Mouse (Mus musculus) heart, embryonic 14.5 days (tissue): ENCODE measurements around the gene Fibin. TPM values are rescaled to one million over a fixed set of nuclear protein-coding genes. Genes with fewer than 3 reads are reported as not detected.

ENCODE experiments used
- ATAC-seq: fragments of 200-750 bp; cut with Nextera tagmentation; 2 replicates; pipeline ENCODE4 v1.8.0; 2017; ENCODE audit warnings: low read depth, moderate TSS enrichment; ENCODE audit not compliant: insufficient number of reproducible peaks, insufficient read depth, low FRiP score
- H3K27ac ChIP-seq, 2 experiments: fragments of 200-500 bp in 1 of 2; fragments of 300-500 bp in 1 of 2; sonication (generic) in 1 of 2; replicated peaks in 1 of 2; 2 replicates each; pipeline ENCODE4 v1.5.1; 2012 to 2014; ENCODE audit warnings: low read depth in 2 of 2, low read length in 2 of 2, control low read depth in 1 of 2, mild to moderate bottlenecking in 1 of 2, mixed read lengths in 1 of 2; ENCODE audit not compliant: control insufficient read depth in 1 of 2, insufficient read depth in 1 of 2
- H3K27me3 ChIP-seq: fragments of 300-500 bp; sonication (generic); 2 replicates; pipeline ENCODE4 v1.6.1; 2014; ENCODE audit warnings: mild to moderate bottlenecking, low read length, control low read depth; ENCODE audit not compliant: control insufficient read depth, insufficient read depth
- H3K36me3 ChIP-seq: fragments of 300-500 bp; sonication (generic); 2 replicates; pipeline ENCODE4 v1.6.1; 2014; ENCODE audit warnings: mild to moderate bottlenecking, control low read depth, low read length, mixed read lengths; ENCODE audit not compliant: control insufficient read depth, insufficient read depth
- H3K4me1 ChIP-seq, 2 experiments: fragments of 200-500 bp in 1 of 2; fragments of 300-500 bp in 1 of 2; sonication (generic) in 1 of 2; 2 replicates each; pipeline ENCODE4 v1.6.1; 2012 to 2014; ENCODE audit warnings: low read length in 2 of 2, control low read depth in 1 of 2, mixed read lengths in 1 of 2; ENCODE audit not compliant: control insufficient read depth in 2 of 2, insufficient read depth in 2 of 2
- H3K4me2 ChIP-seq: fragments of 300-500 bp; sonication (generic); 2 replicates; pipeline ENCODE4 v1.6.1; 2014; ENCODE audit warnings: mild to moderate bottlenecking, low read length
- H3K4me3 ChIP-seq, 2 experiments: fragments of 200-500 bp in 1 of 2; fragments of 300-500 bp in 1 of 2; sonication (generic) in 1 of 2; 2 replicates each; pipeline ENCODE4 v1.5.1; 2012 to 2014; ENCODE audit warnings: low read length in 2 of 2, mild to moderate bottlenecking in 2 of 2, control low read depth in 1 of 2, low read depth in 1 of 2, moderate library complexity in 1 of 2; ENCODE audit not compliant: control insufficient read depth in 1 of 2, insufficient read depth in 1 of 2
- H3K9ac ChIP-seq: fragments of 300-500 bp; sonication (generic); 2 replicates; pipeline ENCODE4 v1.6.1; 2014; ENCODE audit warnings: mild to moderate bottlenecking, low read length
- H3K9me3 ChIP-seq: fragments of 300-500 bp; sonication (generic); 2 replicates; pipeline ENCODE4 v1.6.1; 2016; ENCODE audit warnings: low read length, control low read depth; ENCODE audit not compliant: control insufficient read depth
- WGBS: fragments of 180-500 bp; shearing (Covaris S2); extraction: QIAGEN DNeasy Blood & Tissue Kit; methylation state at CpG from one replicate; pipeline ENCODE4 v1.1.7; 2014; 5-methylcytosine and 5-hydroxymethylcytosine counted together
- polyA plus RNA-seq: library from polyadenylated mRNA; unstranded; fragments of >200 nt; fragmentation: Nextera tagmentation; extraction: Ambion mirVana; gene quantifications from 2 replicates; pipeline ENCODE4 v1.2.1, GENCODE M21; 2014

Gene Fibin
- polyA plus RNA-seq, 1 experiment from 2014 or later = 10.6 TPM

DNA sequence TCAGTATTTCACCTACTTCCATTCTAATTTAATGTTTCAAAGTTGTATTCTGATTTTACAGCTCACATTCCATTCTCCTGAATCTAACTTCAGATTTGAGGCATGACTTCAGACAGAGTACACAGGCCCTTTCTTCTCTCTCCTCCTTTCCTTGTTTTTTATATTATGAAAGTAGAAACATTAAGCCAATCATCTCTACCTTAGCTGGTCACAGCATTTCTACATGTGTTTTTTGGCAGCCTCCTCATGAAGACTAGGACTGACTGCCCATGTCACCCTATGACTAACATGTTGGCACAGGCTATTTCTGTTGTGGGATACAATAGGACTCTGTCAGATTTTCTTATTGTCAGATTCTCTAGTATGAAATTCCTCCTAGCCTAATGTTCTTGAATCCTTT, 34.0 kb downstream of the Fibin start:
- ATAC-seq = no peak
- H3K4me1 ChIP-seq = no peaks in the 10 kb centered on the region

DNA sequence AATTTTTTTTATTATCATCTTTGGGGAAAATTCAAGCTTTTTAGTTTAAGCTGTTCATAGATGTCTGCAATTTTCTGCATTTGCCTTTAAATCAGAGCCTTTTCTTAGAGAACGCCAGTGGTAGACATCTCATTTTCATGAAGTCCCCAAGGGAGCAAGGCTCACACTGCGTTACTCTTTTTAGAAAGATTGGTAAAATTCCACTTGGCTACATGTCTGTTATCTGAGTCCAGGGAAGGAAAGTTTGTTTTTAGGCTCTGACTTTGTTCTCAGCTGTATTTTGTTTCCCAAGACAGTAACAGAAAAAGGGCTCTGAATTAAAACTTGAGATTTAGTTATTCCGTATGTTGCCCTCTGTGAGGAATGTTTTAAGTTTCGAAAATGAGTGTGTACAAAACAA, 43.0 kb downstream of the Fibin start:
- 51% methylated on average over 4 of the region's 4 CpGs for WGBS

More for the DNA sequence above, 34.0 kb downstream of the Fibin start:
- no peaks in the 10 kb centered on the region for H3K36me3 ChIP-seq
- H3K27ac ChIP-seq = no peak overlapping the region
- no peak overlapping the region for H3K4me3 ChIP-seq
- no peaks in the 10 kb centered on the region for H3K9me3 ChIP-seq
- no peaks in the 10 kb centered on the region for H3K27me3 ChIP-seq
- H3K4me2 ChIP-seq = no peak overlapping the region
- H3K9ac ChIP-seq = no peak overlapping the region

DNA sequence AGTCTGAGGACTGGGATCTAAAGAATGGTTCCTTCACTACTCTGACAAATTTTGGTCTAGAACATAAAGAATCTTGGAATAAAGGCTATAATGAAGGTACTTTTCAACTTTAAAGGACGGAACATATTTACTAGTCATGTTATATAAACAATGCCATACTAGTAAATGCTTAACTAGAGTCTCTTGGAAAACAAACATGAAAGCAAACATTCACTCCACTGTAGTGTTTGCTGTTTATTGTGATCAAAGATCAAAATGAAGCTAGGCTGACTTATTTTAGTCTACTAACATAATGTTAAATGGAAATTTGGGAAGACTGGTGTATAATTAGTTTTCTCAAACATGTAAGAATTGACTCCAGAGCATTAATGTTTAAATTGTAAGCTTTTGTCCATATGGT, 43.7 kb downstream of the Fibin start:
- no peak for ATAC-seq
- Histone ChIP-seq H3K27ac (no peak overlapping the region), H3K9ac (no peak overlapping the region), H3K9me3 (no peaks in the 10 kb centered on the region), H3K4me3 (no peak overlapping the region), H3K36me3 (no peaks in the 10 kb centered on the region), H3K27me3 (no peaks in the 10 kb centered on the region), H3K4me1 (no peaks in the 10 kb centered on the region), H3K4me2 (no peak overlapping the region)
- 55% methylated on average over 1 of the region's 1 CpGs for WGBS

More for the DNA sequence above, 43.0 kb downstream of the Fibin start:
- H3K36me3 ChIP-seq = no peaks in the 10 kb centered on the region
- no peak overlapping the region for H3K9ac ChIP-seq
- ATAC-seq = no peak
- no peak overlapping the region for H3K27ac ChIP-seq
- no peaks in the 10 kb centered on the region for H3K27me3 ChIP-seq
- H3K9me3 ChIP-seq = no peaks in the 10 kb centered on the region
- no peak overlapping the region for H3K4me2 ChIP-seq
- no peak overlapping the region for H3K4me3 ChIP-seq
- no peaks in the 10 kb centered on the region for H3K4me1 ChIP-seq

DNA sequence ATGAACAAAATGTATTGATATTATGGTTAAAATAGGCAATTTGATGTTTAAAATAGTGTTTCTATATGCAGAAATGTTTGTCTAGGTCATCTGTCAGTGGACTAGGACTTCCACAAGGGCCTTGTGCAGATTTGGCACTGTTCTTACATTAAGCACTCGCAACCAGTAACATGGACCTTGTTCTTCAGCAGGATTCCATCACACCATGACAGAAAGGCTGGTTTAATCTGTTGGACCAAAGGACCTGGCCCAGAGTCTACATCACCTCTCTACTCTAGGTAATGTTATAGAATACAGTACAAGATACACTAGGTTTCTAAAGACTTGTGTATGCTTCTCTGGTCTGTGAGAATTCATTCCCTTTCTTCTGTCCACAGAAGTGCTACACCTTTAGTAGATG, 44.3 kb downstream of the Fibin start:
- Histone ChIP-seq H3K9ac (no peak overlapping the region), H3K9me3 (no peaks in the 10 kb centered on the region), H3K27ac (no peak overlapping the region), H3K27me3 (no peaks in the 10 kb centered on the region), H3K4me1 (no peaks in the 10 kb centered on the region), H3K4me2 (no peak overlapping the region), H3K4me3 (no peak overlapping the region), H3K36me3 (no peaks in the 10 kb centered on the region)
- ATAC-seq = no peak
- 86% methylated on average over 1 of the region's 1 CpGs for WGBS

DNA sequence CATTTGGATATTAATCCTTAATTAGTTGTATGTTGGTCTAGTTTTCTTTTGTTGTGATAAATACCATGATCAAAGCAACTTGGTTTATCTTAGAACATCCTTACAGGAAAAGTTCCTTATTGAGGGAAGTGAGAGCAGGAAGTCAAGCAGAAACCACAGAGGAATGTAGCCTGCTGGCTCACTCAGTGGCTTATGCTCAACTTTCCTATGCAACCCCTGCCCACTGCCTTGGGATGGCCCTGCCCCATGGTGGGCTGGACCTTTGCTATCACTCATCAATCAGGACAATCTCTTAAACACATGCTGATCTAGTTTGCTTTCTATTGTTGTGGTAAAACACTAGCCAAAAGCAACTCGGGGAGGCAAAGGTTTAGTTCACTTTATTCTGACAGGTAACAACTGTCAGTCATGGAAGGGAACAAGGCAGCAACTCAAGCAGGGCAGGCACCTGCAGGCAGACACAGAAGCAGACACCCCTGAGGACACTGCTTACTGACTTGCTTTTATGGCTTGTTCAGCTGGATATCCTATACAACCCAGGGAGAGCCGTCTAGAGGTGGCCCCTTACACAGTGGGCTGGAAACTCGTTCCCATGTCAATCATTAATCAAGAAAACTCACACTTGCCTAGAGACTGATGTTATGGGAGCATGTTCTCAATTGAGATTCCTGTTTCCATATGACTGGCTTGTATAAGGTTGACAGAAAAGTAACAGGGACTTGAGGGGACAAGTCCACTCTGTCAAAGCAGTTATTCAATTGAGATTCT, 46.7 kb downstream of the Fibin start:
- H3K27me3 ChIP-seq = no peaks in the 10 kb centered on the region
- no peak overlapping the region for H3K4me3 ChIP-seq
- H3K27ac ChIP-seq = no peak overlapping the region
- H3K4me2 ChIP-seq = no peak overlapping the region
- no peaks in the 10 kb centered on the region for H3K36me3 ChIP-seq
- no peak overlapping the region for H3K9ac ChIP-seq
- WGBS = 47% methylated on average over 3 of the region's 3 CpGs
- H3K9me3 ChIP-seq = no peaks in the 10 kb centered on the region
- H3K4me1 ChIP-seq = no peaks in the 10 kb centered on the region
- no peak for ATAC-seq

DNA sequence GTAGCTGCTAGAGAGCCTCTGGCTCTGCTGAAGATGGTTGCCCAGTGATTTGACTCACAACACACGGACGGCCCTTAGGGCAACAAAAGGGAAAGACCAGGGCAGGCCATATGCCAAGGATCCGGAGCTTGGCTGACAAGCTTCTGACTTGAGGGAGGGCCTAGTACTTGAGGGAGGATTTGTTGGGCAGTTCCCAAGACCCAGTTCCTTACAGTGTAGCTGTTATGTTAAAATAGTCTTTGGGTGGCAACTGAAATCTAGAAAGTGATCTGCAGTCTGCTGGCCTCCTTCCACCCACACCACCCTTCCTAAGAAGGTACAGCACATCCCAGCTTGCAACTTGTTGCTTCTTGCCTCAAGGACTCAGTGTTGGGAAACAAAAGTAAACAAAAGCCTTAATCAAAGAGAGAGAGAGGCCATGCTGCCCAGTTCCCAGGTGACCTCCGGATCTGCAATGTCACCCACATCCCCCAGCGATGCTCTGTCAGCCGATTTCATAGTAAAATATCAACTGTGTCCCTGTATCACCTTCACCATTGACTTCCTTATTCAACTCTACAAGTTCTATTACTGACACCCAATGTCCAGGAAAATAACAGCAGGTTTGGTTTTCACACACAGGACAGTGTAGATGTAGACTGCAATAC, 48.4 kb downstream of the Fibin start, which contains the start of gene Bbox1:
Gene Bbox1, minus strand, starts transcription at position 52 of the 647 bp plus-strand sequence.
- no peak within 1 kb of the TSS for H3K4me2 ChIP-seq
- no peaks in the 10 kb centered on the region for H3K27me3 ChIP-seq
- no peak within 1 kb of the TSS for H3K4me3 ChIP-seq
- no peak within 1 kb of the TSS for H3K9ac ChIP-seq
- ATAC-seq = no peak
- no peaks in the 10 kb centered on the region for H3K36me3 ChIP-seq
- H3K9me3 ChIP-seq = no peaks in the 10 kb centered on the region
- H3K27ac ChIP-seq = no peak within 1 kb of the TSS
- H3K4me1 ChIP-seq = no peaks in the 10 kb centered on the region
- 75% methylated on average over 6 of the region's 6 CpGs for WGBS

DNA sequence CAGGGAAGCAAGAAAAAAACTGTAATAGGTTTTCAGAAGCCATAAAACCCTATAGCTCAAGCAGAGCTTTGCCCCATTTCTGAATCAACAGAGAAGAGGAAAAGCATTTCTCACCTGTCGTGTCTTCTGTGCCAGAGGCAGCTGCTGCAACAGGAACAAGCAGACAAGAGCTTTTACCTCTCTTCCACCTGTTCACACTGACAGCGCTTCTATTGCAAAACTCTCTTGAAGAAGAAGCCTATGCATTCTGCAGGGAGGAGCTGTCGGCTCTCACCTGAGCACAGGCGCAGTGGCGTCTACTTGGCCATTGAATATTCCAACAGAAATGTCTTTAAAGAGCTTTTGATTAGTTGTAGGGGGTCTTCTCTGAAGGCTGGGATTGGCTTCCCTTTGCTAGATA, 48.9 kb downstream of the Fibin start:
- Histone ChIP-seq H3K27ac (no peak overlapping the region), H3K9me3 (no peaks in the 10 kb centered on the region), H3K27me3 (no peaks in the 10 kb centered on the region), H3K36me3 (no peaks in the 10 kb centered on the region), H3K4me2 (no peak overlapping the region), H3K4me3 (no peak overlapping the region), H3K4me1 (no peaks in the 10 kb centered on the region), H3K9ac (no peak overlapping the region)
- 79% methylated on average over 5 of the region's 5 CpGs for WGBS
- no peak for ATAC-seq
